Mouse (Mus musculus): Measurements from ENCODE around the gene Gm572.

GRCm38 (mm10) chr4:148623609-148624008 is 19.5 kb upstream of the Gm572 start:
- TF ChIP-seq CTCF (IDR thresholded peaks at IDR 0.05; ENCODE audit: insufficient read depth, low read length): no peak
- TF ChIP-seq POLR2A (IDR thresholded peaks at IDR 0.05; ENCODE audit: borderline replicate concordance, extremely low read depth, low read depth, low read length): no peak
